Mouse (Mus musculus) midbrain, embryonic 10.5 days (tissue): ENCODE results near the gene Olfr108. TPM values are rescaled to one million over a fixed set of nuclear protein-coding genes. Genes with fewer than 3 reads are reported as not detected.

Source experiments
- DNase-seq: peaks from one replicate; pipeline ENCODE4 v3.0.0-alpha.2; 2017; ENCODE audit warnings: low spot score
- H3K27ac ChIP-seq: fragments of 300-500 bp; sonication (generic); replicated peaks from 2 replicates; pipeline ENCODE4 v1.5.1; 2016; ENCODE audit warnings: mild to moderate bottlenecking
- H3K27me3 ChIP-seq: fragments of 300-500 bp; sonication (generic); 2 replicates; pipeline ENCODE4 v1.6.1; 2016; ENCODE audit warnings: low read depth, mild to moderate bottlenecking; ENCODE audit not compliant: poor library complexity, severe bottlenecking
- H3K36me3 ChIP-seq: fragments of 300-500 bp; sonication (generic); 2 replicates; pipeline ENCODE4 v1.6.1; 2016; ENCODE audit warnings: mild to moderate bottlenecking, moderate library complexity
- H3K4me1 ChIP-seq: fragments of 300-500 bp; sonication (generic); 2 replicates; pipeline ENCODE4 v1.6.1; 2016
- H3K4me3 ChIP-seq: fragments of 300-500 bp; sonication (generic); 2 replicates; pipeline ENCODE4 v1.5.1; 2016; ENCODE audit warnings: mild to moderate bottlenecking, moderate library complexity
- H3K9me3 ChIP-seq: fragments of 300-500 bp; sonication (generic); replicated peaks from 2 replicates; pipeline ENCODE4 v1.6.1; 2016; ENCODE audit warnings: mild to moderate bottlenecking
- WGBS: fragments of 180-500 bp; shearing (Covaris S2); methylation state at CpG from one replicate; pipeline ENCODE4 v1.1.7; 2016; 5-methylcytosine and 5-hydroxymethylcytosine counted together
- polyA plus RNA-seq: library from polyadenylated mRNA; unstranded; fragments of >200 nt; fragmentation: Nextera tagmentation; extraction: Ambion mirVana; gene quantifications from 2 replicates; pipeline ENCODE4 v1.2.1, GENCODE M21; 2016

Gene Olfr108
- polyA plus RNA-seq: not detected in 2 replicates

- H3K27me3 ChIP-seq: no peaks in the 10 kb centered on the region
- H3K9me3 ChIP-seq: no peaks in the 10 kb centered on the region
- no peak for DNase-seq
- no peak within 1 kb of the TSS for H3K27ac ChIP-seq
- WGBS: 82% methylated on average over 1 of the region's 1 CpGs
- no peaks in the 10 kb centered on the region for H3K4me1 ChIP-seq
- H3K36me3 ChIP-seq: no peaks in the 10 kb centered on the region
- H3K4me3 ChIP-seq: no peak within 1 kb of the TSS
Measured at GRCm38 (mm10) chr17:37445180-37445579, at the start of gene Olfr108. TSS of gene Olfr108 (plus strand) at chr17:37445480.

DNA sequence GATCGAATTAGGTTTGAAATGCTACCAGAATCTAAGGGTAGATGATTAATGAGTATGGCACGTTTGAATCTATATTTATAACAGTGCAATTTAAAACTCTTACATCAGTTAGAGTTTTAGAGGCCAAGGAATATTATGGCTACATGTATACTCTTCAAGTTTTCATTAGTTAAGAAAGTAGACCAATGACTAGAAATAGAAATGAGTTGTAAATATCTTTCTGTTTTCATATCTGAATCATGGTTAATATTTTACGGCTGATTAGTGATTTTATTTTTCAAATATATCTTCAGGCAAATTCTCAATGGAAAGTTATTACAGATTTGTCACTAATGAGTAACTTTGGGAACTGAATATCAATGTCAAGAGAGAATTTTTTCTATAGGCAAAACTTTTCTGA is 46.4 kb upstream of the Olfr108 start, which contains the start of gene Olfr107:
TSS of gene Olfr107 (plus strand) at position 301 of the 400 bp plus-strand sequence.
- no peaks in the 10 kb centered on the region for H3K36me3 ChIP-seq
- no peaks in the 10 kb centered on the region for H3K9me3 ChIP-seq
- H3K4me3 ChIP-seq: no peak within 1 kb of the TSS
- H3K27ac ChIP-seq: no peak within 1 kb of the TSS
- no peaks in the 10 kb centered on the region for H3K4me1 ChIP-seq
- H3K27me3 ChIP-seq: no peaks in the 10 kb centered on the region
- DNase-seq: no peak
- WGBS: 85% methylated on average over 3 of the region's 3 CpGs

- no peaks in the 10 kb centered on the region for H3K27me3 ChIP-seq
- no peaks in the 10 kb centered on the region for H3K36me3 ChIP-seq
- no peak overlapping the region for H3K27ac ChIP-seq
- no peaks in the 10 kb centered on the region for H3K4me1 ChIP-seq
- H3K9me3 ChIP-seq: peaks cover 8% of the 10 kb centered on the region; the same call in 1 of the 2 replicates
- no peak for DNase-seq
- no peak overlapping the region for H3K4me3 ChIP-seq
Measured at GRCm38 (mm10) chr17:37413380-37413779, 31.9 kb upstream of the Olfr108 start.

DNA sequence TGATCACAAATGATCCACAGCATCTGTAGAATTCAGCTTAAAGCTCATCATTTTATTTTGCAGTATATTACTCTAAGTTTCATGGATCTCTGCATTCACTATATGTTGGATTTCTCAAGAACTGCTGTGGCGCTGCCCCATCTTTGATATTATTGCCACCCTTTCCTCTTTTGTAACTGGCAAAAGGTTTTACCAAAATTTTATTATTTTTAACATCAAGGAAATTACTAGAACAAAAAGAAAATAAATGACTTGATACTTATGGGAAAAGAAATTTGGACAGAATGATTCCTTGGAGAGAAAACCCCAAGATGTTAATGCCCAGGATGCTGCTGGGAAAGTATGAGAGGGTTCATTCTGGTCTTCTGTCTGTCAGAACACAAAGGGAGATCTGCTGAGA is 13.3 kb downstream of the Olfr108 start, which contains the start of gene Olfr109:
TSS of gene Olfr109 (plus strand) at position 301 of the 400 bp plus-strand sequence.
- H3K4me1 ChIP-seq: no peaks in the 10 kb centered on the region
- H3K9me3 ChIP-seq: no peaks in the 10 kb centered on the region
- no peak within 1 kb of the TSS for H3K4me3 ChIP-seq
- 94% methylated on average over 1 of the region's 1 CpGs for WGBS
- H3K27me3 ChIP-seq: no peaks in the 10 kb centered on the region
- H3K27ac ChIP-seq: no peak within 1 kb of the TSS
- no peaks in the 10 kb centered on the region for H3K36me3 ChIP-seq
- no peak for DNase-seq

DNA sequence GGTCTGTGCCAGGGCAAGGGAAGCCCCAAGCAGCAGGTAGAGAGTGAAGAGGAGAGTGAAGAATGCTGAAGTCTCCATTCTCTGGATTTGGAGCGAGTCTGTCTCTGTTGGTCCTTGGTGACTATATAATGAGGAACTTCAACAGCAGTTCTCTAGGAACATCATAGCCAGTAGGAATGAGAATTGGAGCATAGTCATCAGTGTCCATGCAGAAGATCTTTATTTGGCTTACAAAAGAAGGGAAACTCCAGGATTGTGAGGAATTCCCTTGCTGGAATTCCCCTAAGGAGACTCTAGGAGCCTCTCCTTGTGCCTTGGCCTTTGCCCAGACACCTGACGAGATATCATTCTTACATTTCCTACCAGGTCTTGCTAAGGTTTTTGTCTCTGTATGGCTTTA is 38.2 kb downstream of the Olfr108 start, which contains the start of gene H2-M2:
TSS of gene H2-M2 (minus strand) at position 101 of the 400 bp plus-strand sequence.
- Histone ChIP-seq H3K9me3 (peaks cover 3% of the 10 kb centered on the region; the same call in 1 of the 2 replicates), H3K4me1 (no peaks in the 10 kb centered on the region), H3K36me3 (no peaks in the 10 kb centered on the region), H3K27ac (no peak within 1 kb of the TSS), H3K27me3 (no peaks in the 10 kb centered on the region), H3K4me3 (no peak within 1 kb of the TSS)
- DNase-seq: no peak
- WGBS: 86% methylated on average over 2 of the region's 2 CpGs

DNA sequence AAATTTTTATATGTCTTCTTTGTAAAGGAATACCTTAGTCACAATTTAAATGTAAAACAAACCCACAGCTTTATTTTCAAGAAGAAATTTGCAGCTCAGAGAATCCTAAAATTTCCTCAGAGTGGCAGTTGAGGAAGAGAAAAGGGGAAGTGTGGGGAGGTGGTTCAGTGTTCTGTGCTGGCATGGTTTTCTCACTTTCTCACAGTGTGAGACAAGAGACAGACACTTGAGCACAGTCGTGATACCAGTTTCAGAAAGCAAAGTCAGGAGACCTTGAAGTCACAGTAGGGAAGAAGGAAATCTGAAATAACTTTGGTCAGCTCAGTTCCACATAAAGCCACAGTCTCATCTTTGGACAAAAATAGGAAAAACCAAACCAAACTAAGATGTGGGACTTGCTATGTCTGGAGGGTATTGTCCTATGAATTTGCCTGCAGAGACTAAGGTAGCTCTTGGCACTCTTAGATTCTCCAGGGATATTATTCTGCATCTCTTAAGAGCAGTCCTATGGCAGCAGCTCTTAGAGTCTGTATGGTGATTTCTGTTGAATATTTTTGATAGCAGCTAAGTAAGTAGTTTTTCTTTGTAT is 46.7 kb downstream of the Olfr108 start, which contains the start of gene Olfr110:
TSS of gene Olfr110 (plus strand) at position 539 of the 589 bp plus-strand sequence.
- H3K4me3 ChIP-seq: no peak within 1 kb of the TSS
- H3K9me3 ChIP-seq: no peaks in the 10 kb centered on the region
- no peak within 1 kb of the TSS for H3K27ac ChIP-seq
- no peaks in the 10 kb centered on the region for H3K27me3 ChIP-seq
- 59% methylated on average over 1 of the region's 1 CpGs for WGBS
- H3K36me3 ChIP-seq: no peaks in the 10 kb centered on the region
- H3K4me1 ChIP-seq: no peaks in the 10 kb centered on the region
- DNase-seq: no peak

Other genes starting within 250 kb of the Olfr108 start
- not detected in 2 replicates for gene Olfr94, start 244.5 kb upstream of the Olfr108 start, polyA plus RNA-seq
- gene Olfr95, start 232.4 kb upstream of the Olfr108 start, polyA plus RNA-seq: not detected in 2 replicates
- gene Olfr96, start 225.3 kb upstream of the Olfr108 start, polyA plus RNA-seq: not detected in 2 replicates
- gene Olfr97, start 208.2 kb upstream of the Olfr108 start, polyA plus RNA-seq: not detected in 2 replicates
- not detected in 2 replicates for gene Olfr98, start 181.7 kb upstream of the Olfr108 start, polyA plus RNA-seq
- 1.8 and 2.1 TPM in 2 replicates for gene H2-M3, start 175.3 kb upstream of the Olfr108 start, polyA plus RNA-seq
- not detected in 2 replicates for gene Olfr99, start 162.0 kb upstream of the Olfr108 start, polyA plus RNA-seq
- gene Olfr101, start 141.2 kb upstream of the Olfr108 start, polyA plus RNA-seq: not detected in 2 replicates
- gene Olfr102, start 128.4 kb upstream of the Olfr108 start, polyA plus RNA-seq: not detected in 2 replicates
- not detected in 2 replicates for gene Olfr103, start 105.8 kb upstream of the Olfr108 start, polyA plus RNA-seq
- gene Olfr104-ps, start 85.9 kb upstream of the Olfr108 start, polyA plus RNA-seq: not detected in 2 replicates
- not detected in 2 replicates for gene Olfr105-ps, start 66.4 kb upstream of the Olfr108 start, polyA plus RNA-seq
- gene Olfr106-ps, start 55.1 kb upstream of the Olfr108 start, polyA plus RNA-seq: not detected in 2 replicates
- gene Olfr107, start 46.3 kb upstream of the Olfr108 start, polyA plus RNA-seq: not detected in 2 replicates
- gene Olfr109, start 13.4 kb downstream of the Olfr108 start, polyA plus RNA-seq: not detected in 2 replicates
- not detected in 2 replicates for gene H2-M2, start 38.1 kb downstream of the Olfr108 start, polyA plus RNA-seq
- gene Olfr110, start 47.0 kb downstream of the Olfr108 start, polyA plus RNA-seq: not detected in 2 replicates
- not detected in 2 replicates for gene Olfr111, start 62.5 kb downstream of the Olfr108 start, polyA plus RNA-seq
- not detected in 2 replicates for gene Olfr112, start 124.0 kb downstream of the Olfr108 start, polyA plus RNA-seq
- not detected in 2 replicates for gene Olfr113, start 132.2 kb downstream of the Olfr108 start, polyA plus RNA-seq
- not detected in 2 replicates for gene Olfr114, start 147.3 kb downstream of the Olfr108 start, polyA plus RNA-seq
- gene Olfr115, start 181.6 kb downstream of the Olfr108 start, polyA plus RNA-seq: not detected in 2 replicates
- gene Olfr116, start 181.7 kb downstream of the Olfr108 start, polyA plus RNA-seq: not detected in 2 replicates
- not detected in 2 replicates for gene Olfr117, start 218.3 kb downstream of the Olfr108 start, polyA plus RNA-seq
- not detected in 2 replicates for gene Olfr118, start 221.5 kb downstream of the Olfr108 start, polyA plus RNA-seq